Mouse (Mus musculus) urinary bladder, postnatal 4 days (tissue): Measurements from ENCODE around the gene Cbx1.
A peak's percentile ranks its signal among the peaks of the same experiment; 100 is the strongest.

Experiments
- DNase-seq, 2 experiments: peaks; one replicate each; pipeline ENCODE4 v3.0.0; 2021 to 2022; ENCODE audit warnings: low spot score in 2 of 2

Cbx1 gene

DNA sequence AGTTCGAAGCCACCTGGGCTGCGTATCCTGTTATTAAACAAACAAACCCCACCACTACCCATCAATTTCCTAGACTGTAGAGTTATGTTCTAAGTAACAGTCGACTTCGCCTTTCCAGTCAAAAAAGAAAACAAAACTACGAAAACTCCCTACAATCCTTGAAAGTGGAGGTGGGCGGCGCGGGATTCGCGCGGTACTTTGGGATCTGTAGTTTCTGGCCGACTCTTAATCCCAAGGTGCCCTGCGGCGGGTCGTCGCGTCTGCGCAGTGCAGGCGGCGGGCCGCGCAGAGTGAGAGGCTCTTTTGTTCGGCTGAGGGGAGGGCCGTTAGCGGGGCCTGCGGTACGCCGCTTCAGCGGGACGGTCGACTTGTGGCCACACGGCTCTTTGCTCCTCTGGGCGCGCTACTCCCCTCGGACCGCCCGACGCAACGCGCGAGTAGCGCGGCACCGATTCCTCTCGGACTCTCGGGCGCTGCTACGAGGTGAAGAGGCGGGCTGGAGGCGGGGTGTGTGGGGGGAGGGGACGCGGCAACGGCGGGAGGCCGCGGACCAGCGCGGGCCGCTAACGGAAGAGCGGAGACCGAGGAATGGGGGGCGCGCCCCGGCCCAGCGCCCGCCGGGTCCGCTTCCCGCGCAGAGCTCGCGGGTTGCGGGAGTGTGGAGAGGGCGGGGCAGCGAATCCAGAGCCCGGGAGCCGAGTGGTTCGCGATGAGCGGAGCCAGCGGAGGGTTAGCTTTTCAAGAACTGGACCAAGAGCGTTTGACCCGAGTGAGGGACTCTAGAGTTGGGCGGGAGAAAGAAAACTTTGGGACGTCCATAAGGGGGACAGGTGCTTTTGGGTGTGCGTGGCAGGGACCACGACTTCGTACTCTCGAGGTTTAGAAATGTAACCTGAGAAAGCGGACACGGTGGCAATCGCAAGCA lies at the start of gene Cbx1:
TSS of gene Cbx1 (plus strand) at position 257 of the 925 bp plus-strand sequence.
- DNase-seq, result peak; percentile 88 to 89

DNA sequence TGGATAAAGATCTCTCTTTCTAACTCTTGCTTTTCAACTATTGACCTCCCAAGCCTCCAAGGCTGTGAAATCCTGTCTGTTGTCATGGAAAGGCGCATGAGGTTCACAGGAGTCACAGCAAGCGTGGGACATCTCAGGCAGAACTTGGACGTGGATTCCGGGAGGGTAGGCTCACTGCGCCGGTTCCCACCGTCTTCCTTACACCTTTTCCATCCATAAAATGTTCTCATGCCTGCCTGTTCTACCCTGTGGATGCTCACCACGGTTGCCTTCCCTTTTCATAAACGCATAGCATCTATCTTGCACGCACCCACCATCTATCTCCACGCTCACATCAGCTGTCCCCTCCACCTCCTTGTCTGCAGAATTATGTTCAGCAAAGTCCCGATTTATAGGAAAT lies 48.1 kb upstream of the Cbx1 start:
- no peak for DNase-seq

DNA sequence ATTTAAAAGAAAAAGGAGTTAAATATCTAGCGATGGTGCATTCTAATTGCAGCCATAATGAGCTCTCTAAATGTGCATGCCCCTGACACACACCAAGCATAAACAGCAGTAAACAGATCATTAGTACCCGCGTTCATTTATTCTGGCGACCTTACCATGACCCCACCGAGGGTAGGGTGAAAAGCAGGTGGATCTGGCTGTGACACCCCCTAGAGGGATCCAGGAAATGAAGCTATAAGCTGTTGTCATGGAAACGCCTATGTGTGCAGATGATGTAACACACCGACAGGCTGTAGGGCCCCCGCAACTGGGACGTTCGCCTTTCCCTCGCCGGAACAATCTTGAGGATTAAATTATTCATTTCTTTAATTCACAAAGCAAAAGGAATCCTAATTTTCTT lies 46.9 kb upstream of the Cbx1 start:
- no peak for DNase-seq

DNA sequence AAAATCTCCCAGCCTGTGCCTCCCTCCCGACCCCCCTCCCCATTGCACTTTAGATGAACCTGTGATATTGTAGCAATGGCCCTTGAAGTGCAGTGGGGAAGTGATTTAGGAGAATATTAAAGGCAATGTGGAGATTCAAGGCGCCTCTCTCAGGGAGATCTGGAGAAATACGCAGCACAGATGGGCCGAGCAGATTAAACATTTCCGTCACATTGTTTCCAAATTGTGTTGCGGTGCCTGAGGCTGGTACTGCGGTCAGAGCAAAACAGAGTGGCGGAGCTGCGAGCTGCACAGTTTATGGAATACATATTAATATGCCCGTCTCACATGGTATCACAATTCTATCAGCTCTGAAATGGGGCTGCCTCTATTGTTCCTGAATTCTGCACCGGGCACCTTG lies 45.9 kb upstream of the Cbx1 start:
- no peak for DNase-seq

DNA sequence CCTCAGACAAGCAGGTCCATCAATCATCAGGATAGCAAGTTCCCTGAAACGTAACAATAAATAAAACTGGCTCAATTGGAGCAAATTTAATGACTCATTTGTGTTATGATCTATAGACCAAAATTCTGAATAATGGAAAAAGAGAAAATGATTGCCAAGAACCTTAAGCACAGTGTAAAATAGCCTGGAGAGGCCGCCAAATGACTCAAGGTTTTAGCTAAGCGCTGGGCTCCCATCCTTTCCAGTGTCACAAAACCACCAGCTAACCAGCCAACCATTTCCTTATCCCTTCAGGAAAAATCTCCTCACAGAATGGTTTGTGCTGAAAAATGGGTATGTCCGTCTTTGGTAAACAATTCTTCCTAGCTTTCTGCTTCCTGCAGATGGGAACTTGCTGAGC lies 45.0 kb upstream of the Cbx1 start:
- no peak for DNase-seq

DNA sequence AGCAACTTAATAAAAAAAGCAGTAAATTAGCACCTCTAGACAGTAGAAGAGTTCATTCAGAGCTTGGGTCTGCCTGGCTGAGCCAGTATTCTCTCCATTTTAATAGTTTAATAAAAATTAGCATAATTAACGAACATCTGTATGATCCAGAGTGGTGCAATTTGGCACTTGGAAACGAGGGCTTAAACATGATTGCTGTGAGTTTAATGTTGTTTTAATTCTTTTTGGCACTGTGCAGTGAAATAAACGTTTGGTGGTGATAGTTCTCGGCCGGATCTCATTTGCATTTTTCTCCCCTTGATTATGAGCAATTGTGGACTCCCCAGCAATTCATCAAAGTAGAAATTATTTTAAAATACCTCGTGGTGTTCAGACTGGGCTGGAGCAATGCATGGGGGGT lies 42.3 kb upstream of the Cbx1 start:
- no peak for DNase-seq

DNA sequence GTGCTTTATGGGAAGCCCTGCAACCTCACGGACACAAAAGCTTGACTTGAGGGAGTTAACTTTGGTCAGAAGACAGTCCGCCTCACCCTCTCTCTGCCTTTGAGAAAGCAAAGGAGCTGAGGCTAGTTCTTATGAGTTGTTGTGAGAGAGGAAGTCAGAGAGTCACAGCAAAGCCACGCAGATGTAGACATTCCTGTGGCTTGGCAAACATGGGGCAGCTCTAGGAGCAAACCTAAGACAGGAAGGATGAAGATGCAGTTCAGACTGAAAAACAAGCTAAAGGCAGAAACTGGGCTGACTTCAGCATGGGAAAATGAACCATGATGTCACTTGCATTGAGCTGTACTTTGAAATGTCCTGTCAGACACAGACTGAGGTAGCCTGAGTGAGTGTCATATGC lies 41.4 kb upstream of the Cbx1 start:
- no peak for DNase-seq

DNA sequence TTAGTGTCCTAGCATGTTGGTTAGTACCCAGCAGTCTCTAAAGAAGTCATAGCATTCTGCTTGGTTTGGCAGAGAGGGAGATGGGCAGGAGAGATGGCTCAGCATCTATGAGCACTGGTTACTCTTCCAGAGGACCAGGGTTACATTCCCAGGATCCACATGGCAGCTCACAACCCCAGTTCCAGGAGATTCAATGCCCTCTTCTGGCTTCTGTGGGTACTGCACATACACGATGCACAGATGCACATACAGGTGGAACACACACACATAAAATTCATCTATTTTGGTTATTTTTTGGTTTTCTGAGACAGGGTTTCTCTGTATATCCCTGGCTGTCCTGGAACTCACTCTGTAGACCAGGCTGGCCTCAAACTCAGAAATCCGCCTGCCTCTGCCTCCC lies 33.6 kb upstream of the Cbx1 start:
- DNase-seq, result no peak

DNA sequence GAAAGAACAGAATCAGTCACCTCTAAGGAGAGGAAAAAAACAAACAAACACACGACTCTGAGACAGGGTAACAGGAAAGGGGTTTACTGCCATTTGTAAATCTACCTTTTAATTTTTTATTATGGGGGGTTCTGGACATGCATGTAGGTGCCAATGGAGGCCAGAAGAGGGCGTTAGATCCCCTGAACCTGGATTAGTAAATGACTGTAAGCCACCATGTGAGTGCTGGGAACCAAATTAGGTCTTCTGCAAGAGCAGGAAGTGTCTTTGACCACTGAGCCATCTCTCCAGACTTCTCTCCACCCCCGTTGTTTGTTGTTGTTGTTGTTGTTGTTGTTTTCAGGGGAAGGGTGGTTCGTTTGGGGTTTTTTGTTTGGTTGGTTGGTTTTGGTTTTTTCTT lies 31.5 kb upstream of the Cbx1 start:
- no peak for DNase-seq

DNA sequence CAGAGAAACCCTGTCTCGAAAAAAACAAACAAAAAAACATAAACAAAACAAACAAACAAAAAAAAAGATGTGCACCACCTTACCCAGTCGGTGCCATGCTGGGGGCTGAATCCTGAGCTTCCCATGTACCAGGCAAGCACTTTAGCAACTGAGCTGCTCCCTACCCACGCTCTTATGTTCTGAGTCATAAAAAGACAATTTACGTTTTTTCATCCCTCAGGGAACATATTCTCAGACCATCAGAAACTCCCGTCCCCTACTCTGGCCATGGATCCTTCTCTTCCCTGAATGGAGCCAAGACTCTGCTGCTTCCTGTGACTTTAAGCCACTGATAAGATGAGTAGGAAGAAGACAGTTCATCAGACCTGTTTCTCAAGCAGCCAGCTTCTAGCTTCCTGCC lies 30.5 kb upstream of the Cbx1 start:
- no peak for DNase-seq

DNA sequence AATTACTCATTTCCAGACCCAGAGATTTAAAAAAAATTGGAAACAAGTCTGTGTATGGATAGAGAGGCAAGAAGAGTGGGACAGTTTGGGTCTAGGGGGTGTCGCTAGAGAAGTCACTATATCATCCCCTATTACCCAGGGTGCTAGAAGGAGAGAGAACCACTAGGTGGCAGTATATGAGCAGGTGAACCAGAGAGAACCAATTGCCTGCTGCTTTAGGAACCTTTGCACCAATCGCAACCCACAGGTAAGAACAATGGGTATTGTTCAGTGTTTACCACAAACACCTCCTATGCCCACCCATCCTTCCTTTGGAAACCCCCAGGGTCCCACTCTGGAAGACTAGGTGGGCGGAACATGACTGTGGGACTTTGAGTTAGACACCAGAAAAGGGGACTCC lies 28.9 kb upstream of the Cbx1 start:
- no peak for DNase-seq

DNA sequence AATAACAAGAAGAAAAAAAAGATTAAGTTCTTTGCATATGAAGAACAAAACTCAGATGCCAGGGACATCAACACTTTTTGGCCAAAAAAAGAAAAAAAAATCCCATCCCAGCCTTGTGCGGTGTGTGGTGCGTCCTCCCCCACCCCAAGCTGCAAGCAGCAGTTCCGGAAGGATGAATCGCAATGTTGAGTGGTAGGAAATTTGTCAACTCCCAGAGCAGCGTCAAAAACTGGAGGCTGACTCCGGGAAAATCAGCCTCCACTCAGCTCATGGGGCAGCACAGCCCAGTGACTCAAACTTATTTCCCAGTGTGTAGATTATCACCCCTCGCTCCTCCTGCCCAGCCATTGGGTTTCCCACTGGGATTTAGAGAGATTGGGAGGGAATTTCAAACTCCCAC lies 26.9 kb upstream of the Cbx1 start:
- no peak for DNase-seq

DNA sequence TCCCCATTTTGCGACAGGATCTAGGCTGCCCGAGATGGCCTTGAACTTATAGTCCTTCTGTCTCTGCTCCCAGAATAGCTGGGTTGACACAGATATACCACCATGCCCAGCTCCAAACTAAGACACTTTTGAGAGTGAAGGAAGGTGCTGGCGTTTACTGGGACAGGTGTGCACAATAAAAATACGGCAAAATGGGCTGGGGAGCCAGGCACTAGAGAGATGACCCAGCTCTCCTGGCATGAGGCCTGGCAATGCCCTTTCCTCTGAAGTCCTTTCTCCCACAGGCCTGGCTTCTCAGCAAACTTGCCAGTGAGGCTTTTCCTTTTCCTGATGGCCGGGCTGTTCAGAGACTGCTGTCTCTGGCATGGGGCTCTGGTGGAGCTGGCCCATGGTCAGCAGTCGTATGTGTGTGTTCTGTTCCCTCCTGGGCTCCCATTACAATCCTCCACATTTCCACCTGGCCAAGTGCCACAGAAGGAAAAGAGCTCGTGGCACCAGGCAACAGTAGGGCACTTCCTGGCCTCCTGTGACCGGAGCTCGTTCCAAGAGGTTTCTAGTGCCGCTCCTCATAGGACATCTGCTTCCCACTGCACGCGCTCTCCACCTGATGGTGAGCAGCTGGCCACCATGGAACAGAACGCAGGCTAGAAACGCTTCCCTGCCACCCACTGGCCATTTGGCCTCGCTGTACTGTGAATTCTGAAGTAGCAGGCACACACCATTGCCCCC lies 26.0 kb upstream of the Cbx1 start:
- DNase-seq, result no peak

DNA sequence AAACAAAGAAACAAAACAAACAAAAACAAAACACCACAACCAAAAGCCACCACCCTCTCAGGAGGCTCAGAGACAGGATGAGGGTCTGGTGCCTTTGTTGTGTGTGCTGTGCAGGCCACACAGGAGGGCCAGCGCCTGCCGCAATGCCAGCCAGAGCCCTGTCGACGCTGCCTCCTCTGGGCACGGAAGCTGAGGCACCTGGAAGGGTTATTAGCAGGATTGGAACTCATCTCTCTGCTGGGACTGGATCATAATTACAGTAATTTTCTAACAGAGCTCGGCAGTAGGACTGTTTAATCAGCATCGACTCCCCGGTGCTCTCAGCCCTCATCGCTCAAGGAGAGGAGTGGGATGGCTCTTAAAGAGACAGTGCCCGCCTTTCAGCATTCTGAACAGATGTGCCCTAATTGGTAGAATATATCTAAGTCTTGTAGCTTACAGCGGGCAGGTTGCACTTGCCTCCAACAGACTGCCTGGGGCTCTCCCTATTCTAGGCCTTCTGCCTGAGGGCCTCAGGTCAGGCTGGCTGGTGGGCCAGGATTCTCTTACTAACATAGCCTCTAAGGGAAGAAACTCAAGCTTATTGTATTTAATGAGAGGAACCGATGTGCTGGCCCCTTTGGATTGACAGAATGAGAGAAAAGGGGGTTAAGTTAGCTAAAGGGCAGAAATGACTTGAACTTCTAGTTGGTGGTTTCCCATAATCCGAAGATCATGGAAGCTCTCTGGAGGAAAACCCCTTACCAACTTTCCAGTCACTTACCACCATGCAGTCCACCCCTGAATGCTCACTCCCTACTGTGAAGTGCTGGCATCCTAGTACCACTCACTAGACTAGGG lies 24.2 kb upstream of the Cbx1 start:
- DNase-seq, result no peak

DNA sequence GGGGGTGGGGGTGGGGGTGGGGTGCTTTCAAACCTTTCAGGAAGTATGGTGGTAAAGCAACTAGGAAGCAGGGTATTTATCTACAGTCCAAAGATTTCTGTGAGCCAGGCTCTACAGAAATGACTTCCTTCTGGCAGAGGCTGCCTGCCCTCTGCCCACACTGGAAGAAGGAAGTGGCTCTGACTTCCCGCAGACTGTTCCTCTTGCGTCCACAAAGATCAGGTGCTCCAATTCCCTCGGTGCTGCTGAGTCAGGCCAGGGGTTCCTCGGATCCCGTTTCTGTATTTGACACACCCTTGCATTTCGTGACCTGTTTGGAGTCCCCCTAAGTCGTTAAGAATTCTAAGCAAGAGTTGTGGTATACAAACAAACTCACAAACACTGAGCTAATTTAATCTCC lies 23.3 kb upstream of the Cbx1 start:
- no peak for DNase-seq

DNA sequence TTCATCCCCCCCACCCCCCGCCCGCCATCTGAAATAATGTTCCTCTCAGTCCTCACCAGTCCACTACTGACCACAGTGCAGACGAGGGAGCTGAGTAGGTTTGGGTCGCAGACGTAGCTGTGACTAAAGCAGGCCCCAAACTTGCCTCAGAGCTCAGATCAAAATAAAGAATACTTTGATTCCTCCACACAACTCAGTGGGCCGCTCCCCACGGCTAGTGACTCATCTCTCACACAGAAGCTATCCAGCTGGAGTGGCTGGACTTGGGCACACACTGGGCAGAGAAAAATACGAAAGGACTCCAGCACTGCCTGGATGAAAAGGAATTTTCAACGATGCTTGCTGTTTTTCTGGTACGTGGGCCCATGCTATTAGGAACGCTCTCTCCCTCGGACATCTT lies 22.4 kb upstream of the Cbx1 start:
- DNase-seq, result no peak

DNA sequence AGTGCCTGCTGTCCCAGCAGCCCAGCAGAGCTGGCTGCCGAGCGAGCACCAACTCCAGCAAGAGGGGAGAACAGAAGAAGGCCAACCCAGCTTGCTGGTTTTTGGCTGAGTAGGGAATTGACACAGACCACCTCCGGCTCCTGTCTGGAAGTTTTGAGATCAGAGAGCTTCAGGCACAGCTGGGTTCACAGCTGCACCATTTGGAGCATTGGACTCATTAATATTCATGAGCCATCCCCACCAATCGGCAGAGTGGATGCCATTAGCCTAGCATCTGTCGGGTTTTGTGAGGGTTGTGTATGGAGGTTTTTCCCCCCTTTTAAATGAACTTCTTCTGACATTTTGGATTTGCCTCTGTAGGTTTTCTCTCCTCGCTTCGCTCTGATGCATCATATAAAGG lies 21.8 kb upstream of the Cbx1 start:
- DNase-seq, result no peak

DNA sequence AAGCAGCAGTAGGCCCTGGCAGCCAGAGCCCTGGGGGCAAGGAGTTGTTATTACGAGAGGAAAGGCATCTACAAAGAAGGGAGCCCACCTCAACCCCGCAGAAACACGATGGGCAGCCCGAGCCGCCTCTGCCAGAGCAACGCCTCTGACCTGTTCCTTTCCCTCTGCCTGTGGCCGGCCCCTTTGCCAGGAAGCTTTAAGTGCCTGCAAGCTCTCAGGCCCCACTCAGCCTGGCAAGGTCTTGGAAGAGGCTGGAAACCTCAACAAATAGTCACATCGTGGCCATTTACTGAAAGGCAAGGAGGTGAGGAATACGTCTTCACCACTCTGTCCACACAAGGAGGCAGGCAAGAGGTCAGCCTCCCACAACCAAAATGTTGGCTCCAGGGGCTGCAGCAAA lies 20.7 kb upstream of the Cbx1 start:
- no peak for DNase-seq

DNA sequence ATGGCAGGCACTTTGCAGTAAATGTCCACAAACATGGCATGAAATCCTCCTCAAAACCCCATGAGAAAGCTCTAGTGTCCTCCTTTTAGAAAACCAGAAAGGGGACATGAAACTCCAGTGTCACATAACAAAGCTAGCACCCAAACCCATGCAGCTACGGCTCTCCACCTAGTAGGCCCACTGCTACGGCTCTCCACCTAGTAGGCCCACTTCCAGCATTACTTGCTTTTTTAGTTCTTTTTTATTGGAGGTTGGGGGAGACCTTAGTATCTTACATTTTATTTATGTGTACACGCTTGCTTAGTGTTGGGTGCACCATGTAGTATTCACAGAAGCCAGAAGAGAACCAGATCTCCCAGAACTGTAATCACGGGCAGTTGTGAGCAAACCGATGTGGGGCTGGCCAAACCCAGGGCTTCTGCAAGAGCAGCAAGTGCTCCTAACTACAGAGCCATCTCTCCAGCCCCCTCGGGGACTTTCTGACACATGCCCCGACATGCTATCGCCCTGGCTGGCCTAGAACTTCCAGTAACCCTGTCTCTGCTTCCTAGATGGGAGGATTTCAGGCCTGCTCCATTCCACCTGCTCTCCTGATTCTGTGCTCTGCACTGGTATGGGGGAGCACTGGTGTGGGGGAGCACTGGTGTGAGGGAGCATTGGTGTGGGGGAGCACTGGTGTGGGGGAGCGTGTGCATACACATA lies 17.5 kb upstream of the Cbx1 start:
- DNase-seq, result no peak

DNA sequence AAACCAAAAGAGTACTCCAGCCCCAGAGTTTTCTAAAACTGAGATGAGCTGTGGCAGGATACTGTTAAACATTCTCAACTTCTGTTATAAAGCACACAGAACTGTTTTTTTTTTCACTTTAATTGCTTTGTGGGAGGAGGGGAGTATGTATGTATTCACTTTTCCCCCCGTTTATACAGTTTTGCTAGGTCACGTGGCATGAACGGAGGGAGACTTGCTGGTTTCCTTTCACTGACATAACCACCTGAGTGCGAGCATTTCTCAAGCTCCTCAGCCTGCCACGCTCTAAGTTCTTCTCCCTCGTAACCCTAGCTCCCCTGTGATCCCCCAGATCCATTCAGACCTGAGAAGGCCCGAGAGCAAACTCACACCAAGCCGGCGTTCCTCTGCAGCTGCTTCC lies 16.5 kb upstream of the Cbx1 start:
- DNase-seq, result no peak

DNA sequence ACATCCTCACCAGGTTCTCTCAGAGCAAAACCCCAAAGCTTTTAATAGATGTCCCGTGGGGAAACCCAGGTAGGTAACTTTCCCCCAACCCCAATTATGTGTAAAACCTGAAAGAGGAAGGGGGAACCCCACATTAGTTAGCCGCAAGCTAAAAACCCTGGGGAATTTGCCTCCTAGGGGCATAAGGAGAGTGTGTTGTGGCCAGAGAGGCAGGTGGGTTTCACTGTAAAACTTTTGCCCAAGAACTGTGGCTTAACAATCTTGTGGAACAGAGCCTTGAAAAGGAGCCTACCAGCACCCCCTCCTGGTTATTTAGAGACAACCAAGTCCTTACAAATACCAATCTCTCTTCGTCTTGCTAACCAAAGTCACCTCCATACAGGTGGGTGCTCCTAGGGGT lies 14.4 kb upstream of the Cbx1 start:
- DNase-seq, result no peak

DNA sequence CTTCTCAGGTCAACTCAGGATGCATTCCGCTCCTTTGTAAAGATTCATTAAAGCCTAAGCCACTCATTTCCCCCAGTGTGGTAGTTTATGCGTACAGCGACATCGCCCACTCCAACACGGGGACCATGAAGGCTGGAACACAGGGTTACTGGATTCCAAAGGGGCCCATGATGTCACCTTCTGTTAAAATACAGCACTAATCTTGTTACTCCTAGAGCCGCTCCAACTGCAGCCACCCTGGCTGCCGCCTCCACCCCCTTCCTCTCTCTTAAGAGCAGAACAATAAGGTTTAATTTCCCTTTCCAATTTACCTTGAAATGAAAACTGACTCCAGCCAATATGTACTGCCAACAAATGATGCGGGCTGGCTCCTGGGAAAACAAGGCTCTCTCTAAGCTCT lies 13.9 kb upstream of the Cbx1 start:
- DNase-seq, result no peak
